Mouse (Mus musculus) large intestine, adult 2 months (tissue): ENCODE measurements at regions not wholly inside any gene's neighbourhood (a gene's known extent, or its start where the extent isn't known, plus 50 kb on each side); places are given as distances from the start of the nearest gene placed in this dataset.
A peak's percentile ranks its signal among the peaks of the same experiment; 100 is the strongest.

ENCODE experiments used
- DNase-seq: peaks from one replicate; pipeline ENCODE4 v3.0.0-alpha.2; 2012; ENCODE audit warnings: low read depth, low spot score
- WGBS: fragments of 180-500 bp; shearing (Covaris S2); methylation state at CpG from one replicate; pipeline ENCODE4 v1.1.7; 2018; 5-methylcytosine and 5-hydroxymethylcytosine counted together

- no peak for DNase-seq
- 74% methylated on average over 5 of the region's 5 CpGs for WGBS
Measured at GRCm38 (mm10) chr12:77657060-77657459, 419.1 kb downstream of the Fut8 start.

GRCm38 (mm10) chr12:77657878-77658277 is 420.0 kb downstream of the Fut8 start:
- 52% methylated on average over 3 of the region's 3 CpGs for WGBS
- DNase-seq = no peak

GRCm38 (mm10) chr12:77663180-77663579 is 425.3 kb downstream of the Fut8 start:
- WGBS = 78% methylated on average over 3 of the region's 3 CpGs
- DNase-seq = no peak

GRCm38 (mm10) chr12:77663665-77664374 is 425.9 kb downstream of the Fut8 start:
- DNase-seq = no peak
- WGBS = 66% methylated on average over 7 of the region's 7 CpGs

GRCm38 (mm10) chr12:77666411-77666810 is 428.5 kb downstream of the Fut8 start:
- 55% methylated on average over 8 of the region's 8 CpGs for WGBS
- no peak for DNase-seq

GRCm38 (mm10) chr12:77667151-77667874 is 429.4 kb downstream of the Fut8 start:
- 62% methylated on average over 10 of the region's 10 CpGs for WGBS

GRCm38 (mm10) chr12:77667875-77668204 is 429.9 kb downstream of the Fut8 start:
- 5% methylated on average over 6 of the region's 6 CpGs for WGBS
- peak; percentile 47 for DNase-seq

More at GRCm38 (mm10) chr12:77667151-77667874, 429.4 kb downstream of the Fut8 start:
- no peak for DNase-seq

- no peak for DNase-seq
- 79% methylated on average over 8 of the region's 8 CpGs for WGBS
Measured at GRCm38 (mm10) chr12:77670531-77670930, 432.6 kb downstream of the Fut8 start.

- no peak for DNase-seq
- 74% methylated on average over 2 of the region's 2 CpGs for WGBS
Measured at GRCm38 (mm10) chr12:77674352-77674751, 436.4 kb downstream of the Fut8 start.

GRCm38 (mm10) chr12:77674755-77675154 is 436.8 kb downstream of the Fut8 start:
- peak; percentile 14 for DNase-seq
- WGBS = 79% methylated on average over 5 of the region's 5 CpGs

GRCm38 (mm10) chr12:77678040-77678439 is 440.1 kb downstream of the Fut8 start:
- DNase-seq = no peak
- WGBS = 76% methylated on average over 5 of the region's 5 CpGs

GRCm38 (mm10) chr12:77694101-77694500 is 456.2 kb downstream of the Fut8 start:
- DNase-seq = no peak

GRCm38 (mm10) chr12:77696039-77696631 is 458.2 kb downstream of the Fut8 start:
- WGBS = 92% methylated on average over 8 of the region's 8 CpGs
- DNase-seq = no peak

More at GRCm38 (mm10) chr12:77694101-77694500, 456.2 kb downstream of the Fut8 start:
- WGBS = 17% methylated on average over 6 of the region's 6 CpGs

GRCm38 (mm10) chr12:77696662-77697061 is 458.7 kb downstream of the Fut8 start:
- DNase-seq = no peak
- 89% methylated on average over 4 of the region's 4 CpGs for WGBS

GRCm38 (mm10) chr12:77698088-77698487 is 460.2 kb downstream of the Fut8 start:
- WGBS = 83% methylated on average over 7 of the region's 7 CpGs
- no peak for DNase-seq

- WGBS = 32% methylated on average over 2 of the region's 2 CpGs
- no peak for DNase-seq
Measured at GRCm38 (mm10) chr12:77699896-77700605, 462.1 kb downstream of the Fut8 start.

GRCm38 (mm10) chr12:77715506-77715905 is 477.6 kb downstream of the Fut8 start:
- no peak for DNase-seq
- WGBS = 29% methylated on average over 7 of the region's 7 CpGs

GRCm38 (mm10) chr12:77715979-77716378 is 478.1 kb downstream of the Fut8 start:
- no peak for DNase-seq
- 58% methylated on average over 2 of the region's 2 CpGs for WGBS

GRCm38 (mm10) chr12:77727766-77728165 is 466.3 kb upstream of the Gm6657 start:
- no peak for DNase-seq
- 63% methylated on average over 4 of the region's 4 CpGs for WGBS

- no peak for DNase-seq
- 74% methylated on average over 6 of the region's 6 CpGs for WGBS
Measured at GRCm38 (mm10) chr12:77739047-77739760, 454.8 kb upstream of the Gm6657 start.
